Mouse (Mus musculus): Measurements from ENCODE around the gene Crygs. TPM values are rescaled to one million over a fixed set of nuclear protein-coding genes. Genes with fewer than 3 reads are reported as not detected.
"Not testable (repeated sequence)": the region's sequence is repeated elsewhere in the genome, so short reads cannot be mapped to it uniquely, and the experiment has no call there.

The Crygs gene
- polyA plus RNA-seq, 1 experiment from 2014 or later: 0.84 TPM

DNA sequence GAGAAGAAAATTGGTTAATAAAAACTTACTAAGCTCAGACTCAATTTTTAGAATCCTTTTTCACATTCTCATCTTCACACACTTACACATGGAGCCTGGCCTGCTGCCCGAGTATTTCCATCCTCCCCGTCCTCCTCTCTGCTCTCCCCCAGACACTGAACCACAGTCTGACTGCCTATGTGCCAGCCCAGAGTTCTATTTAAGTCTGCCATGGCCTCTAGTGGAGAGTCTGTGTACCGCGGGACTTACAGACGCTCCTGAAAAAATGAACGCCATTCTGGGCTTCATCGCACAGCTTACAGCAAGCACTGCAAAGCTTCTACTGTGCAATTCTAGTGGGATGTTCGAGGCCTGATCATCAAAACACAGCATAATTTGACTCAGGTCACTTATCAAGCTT lies 9.4 kb upstream of the Crygs start:
- no peak overlapping the region for H3K4me3 ChIP-seq
- no peak for DNase-seq (ENCODE audit: low spot score)
- WGBS: 61% methylated on average over 8 of the region's 8 CpGs
- H3K27me3 ChIP-seq (ENCODE audit: insufficient read depth, poor library complexity, severe bottlenecking): no peaks in the 10 kb centered on the region
- no peaks in the 10 kb centered on the region for H3K4me1 ChIP-seq (replicated peaks)
- H3K36me3 ChIP-seq: peaks cover 33% of the 10 kb centered on the region
- H3K9me3 ChIP-seq: no peaks in the 10 kb centered on the region
- H3K27ac ChIP-seq: no peak overlapping the region

DNA sequence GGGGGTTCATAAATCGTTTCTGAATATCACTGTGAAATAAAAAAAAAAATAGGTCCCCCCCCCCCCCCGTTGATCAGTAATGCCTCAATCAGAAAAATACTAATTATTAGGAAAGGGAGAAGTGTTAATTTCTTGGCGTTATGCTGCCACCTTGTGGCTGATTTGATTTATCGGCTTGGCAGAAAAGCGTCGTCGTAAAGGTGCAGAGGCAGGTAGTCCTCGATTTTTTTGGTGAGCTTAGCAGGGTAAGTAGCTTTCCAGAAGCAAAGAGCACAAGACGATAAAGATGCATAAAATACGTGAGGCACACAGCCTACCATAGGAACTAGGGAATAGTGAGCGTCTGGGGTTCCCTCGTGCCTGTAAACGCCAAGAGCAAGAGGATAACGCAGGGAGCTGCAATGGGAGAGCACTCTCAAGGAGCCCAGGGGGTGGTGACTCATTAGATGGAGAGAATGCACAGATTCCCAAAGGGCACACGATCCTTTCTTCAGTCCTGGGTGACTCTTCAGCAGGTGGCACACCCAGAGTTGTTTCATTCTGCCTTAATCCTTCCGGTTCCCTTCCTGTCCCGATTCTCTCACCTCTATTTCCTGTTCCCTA lies 3.8 kb downstream of the Crygs start:
- peak; percentile 45 for DNase-seq (ENCODE audit: low spot score)
- Histone ChIP-seq H3K27me3 (ENCODE audit: insufficient read depth, poor library complexity, severe bottlenecking) (peaks cover 40% of the 10 kb centered on the region), H3K9me3 (no peaks in the 10 kb centered on the region), H3K4me1 (replicated peaks) (no peaks in the 10 kb centered on the region), H3K27ac (no peak overlapping the region), H3K4me3 (no peak overlapping the region), H3K36me3 (no peaks in the 10 kb centered on the region)
- WGBS: 17% methylated on average over 17 of the region's 17 CpGs

DNA sequence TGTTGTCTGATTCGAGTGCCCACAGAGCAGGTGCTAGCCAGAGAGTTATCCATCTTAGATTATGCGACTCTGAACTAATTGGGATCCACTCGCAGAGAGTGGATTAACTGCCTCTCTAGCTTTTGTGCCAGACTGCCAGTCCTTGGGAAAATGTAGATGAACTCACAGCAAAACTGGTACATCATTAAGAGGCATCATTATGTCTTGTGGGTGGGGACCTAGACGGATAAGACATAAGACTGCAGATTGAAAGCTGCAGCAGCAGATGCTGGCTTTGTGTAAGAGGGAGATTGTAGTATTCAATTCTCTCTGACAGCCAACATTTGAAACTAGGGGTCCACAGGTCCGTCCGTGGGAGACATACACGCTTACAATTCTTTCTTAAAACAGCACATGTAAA lies 8.6 kb downstream of the Crygs start:
- H3K9me3 ChIP-seq: no peaks in the 10 kb centered on the region
- no peaks in the 10 kb centered on the region for H3K36me3 ChIP-seq
- H3K27me3 ChIP-seq (ENCODE audit: insufficient read depth, poor library complexity, severe bottlenecking): peaks cover 57% of the 10 kb centered on the region
- peaks cover 24% of the 10 kb centered on the region for H3K4me1 ChIP-seq (replicated peaks)
- no peak overlapping the region for H3K4me3 ChIP-seq
- no peak for DNase-seq (ENCODE audit: low spot score)
- H3K27ac ChIP-seq: no peak overlapping the region
- 87% methylated on average over 7 of the region's 7 CpGs for WGBS

DNA sequence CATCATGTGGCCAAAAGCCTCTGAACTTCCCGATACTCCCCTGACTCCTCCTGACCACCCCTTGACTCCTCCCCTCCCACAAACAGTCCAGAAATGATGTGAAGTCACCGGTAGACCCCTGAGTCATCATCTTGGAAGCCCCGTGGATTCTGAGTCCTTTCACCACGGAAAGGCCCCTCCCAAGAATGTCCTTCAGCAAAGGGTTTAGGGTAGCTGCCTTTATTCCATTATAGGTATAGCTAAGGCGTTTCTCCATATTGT lies 10.6 kb downstream of the Crygs start:
- no peaks in the 10 kb centered on the region for H3K36me3 ChIP-seq
- peaks cover 25% of the 10 kb centered on the region for H3K4me1 ChIP-seq (replicated peaks)
- peak overlapping the region; percentile 72 for H3K27ac ChIP-seq
- H3K27me3 ChIP-seq (ENCODE audit: insufficient read depth, poor library complexity, severe bottlenecking): peaks cover 69% of the 10 kb centered on the region
- H3K4me3 ChIP-seq: 0 out of 2 replicates have a peak overlapping the region, but pooled peaks have one; percentile 9
- no peaks in the 10 kb centered on the region for H3K9me3 ChIP-seq
- 21% methylated on average over 5 of the region's 5 CpGs for WGBS
- no peak for DNase-seq (ENCODE audit: low spot score)

- Histone ChIP-seq H3K27me3 (ENCODE audit: insufficient read depth, poor library complexity, severe bottlenecking) (peaks cover 70% of the 10 kb centered on the region), H3K4me3 (0 out of 2 replicates have a peak overlapping the region, but pooled peaks have one; percentile 9), H3K4me1 (replicated peaks) (peaks cover 30% of the 10 kb centered on the region), H3K27ac (peak overlapping the region; percentile 72), H3K9me3 (no peaks in the 10 kb centered on the region), H3K36me3 (no peaks in the 10 kb centered on the region)
- peak; percentile 77 for DNase-seq (ENCODE audit: low spot score)
- WGBS: 18% methylated on average over 6 of the region's 6 CpGs
Measured at GRCm38 (mm10) chr16:22800026-22800848, 11.1 kb downstream of the Crygs start.

GRCm38 (mm10) chr16:22798520-22798919 lies 12.9 kb downstream of the Crygs start:
- 83% methylated on average over 3 of the region's 3 CpGs for WGBS
- H3K9me3 ChIP-seq: no peaks in the 10 kb centered on the region
- H3K4me1 ChIP-seq (replicated peaks): peaks cover 30% of the 10 kb centered on the region
- no peak overlapping the region for H3K27ac ChIP-seq
- no peak overlapping the region for H3K4me3 ChIP-seq
- H3K27me3 ChIP-seq (ENCODE audit: insufficient read depth, poor library complexity, severe bottlenecking): peaks cover 68% of the 10 kb centered on the region
- H3K36me3 ChIP-seq: no peaks in the 10 kb centered on the region
- DNase-seq (ENCODE audit: low spot score): no peak

DNA sequence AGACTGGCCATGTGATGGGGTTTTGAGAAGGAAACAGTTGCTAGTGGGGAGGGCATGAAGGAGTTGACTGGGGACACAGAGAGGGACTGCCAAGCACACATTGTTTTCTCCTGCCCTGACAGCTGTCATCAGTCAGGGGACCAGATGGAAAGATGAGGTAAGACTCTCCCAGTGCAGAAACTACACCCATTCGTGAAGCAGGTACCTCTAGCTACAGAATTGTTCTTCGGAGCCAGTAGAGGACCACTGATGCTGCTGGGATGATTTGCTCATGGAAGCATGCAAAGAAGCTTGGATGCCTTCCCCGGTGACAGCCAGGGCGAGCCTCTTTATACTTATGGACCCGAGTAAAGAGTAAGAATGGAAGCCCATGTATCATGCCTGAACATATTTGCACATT lies 13.9 kb downstream of the Crygs start:
- WGBS: 81% methylated on average over 5 of the region's 5 CpGs
- no peak overlapping the region for H3K27ac ChIP-seq
- H3K9me3 ChIP-seq: no peaks in the 10 kb centered on the region
- DNase-seq (ENCODE audit: low spot score): no peak
- no peak overlapping the region for H3K4me3 ChIP-seq
- no peaks in the 10 kb centered on the region for H3K36me3 ChIP-seq
- peaks cover 30% of the 10 kb centered on the region for H3K4me1 ChIP-seq (replicated peaks)
- peaks cover 74% of the 10 kb centered on the region for H3K27me3 ChIP-seq (ENCODE audit: insufficient read depth, poor library complexity, severe bottlenecking)

GRCm38 (mm10) chr16:22795497-22795896 lies 15.9 kb downstream of the Crygs start:
- H3K27ac ChIP-seq: no peak overlapping the region
- DNase-seq (ENCODE audit: low spot score): peak; percentile 41
- H3K9me3 ChIP-seq: no peaks in the 10 kb centered on the region
- H3K27me3 ChIP-seq (ENCODE audit: insufficient read depth, poor library complexity, severe bottlenecking): peaks cover 70% of the 10 kb centered on the region
- no peaks in the 10 kb centered on the region for H3K36me3 ChIP-seq
- 58% methylated on average over 3 of the region's 3 CpGs for WGBS
- H3K4me1 ChIP-seq (replicated peaks): peaks cover 34% of the 10 kb centered on the region
- no peak overlapping the region for H3K4me3 ChIP-seq

DNA sequence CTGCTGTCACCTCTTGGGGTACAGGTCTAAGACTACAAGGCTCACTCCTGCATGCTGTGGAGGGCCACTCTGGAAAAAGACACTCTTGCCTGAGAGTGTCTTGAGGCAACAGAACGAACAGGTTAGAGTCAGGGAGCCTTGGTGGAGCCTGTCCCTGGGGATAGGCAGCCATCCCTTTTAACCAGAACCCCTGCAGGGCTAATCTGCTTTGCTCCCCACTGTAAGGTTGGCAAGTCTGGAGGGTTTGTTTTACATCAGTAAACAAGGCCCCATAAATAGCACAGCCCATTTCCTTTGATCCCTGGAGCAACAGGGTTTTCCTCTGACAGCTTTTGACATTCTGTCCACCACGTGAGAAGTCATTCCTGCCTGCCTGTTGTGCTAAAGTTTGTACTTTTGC lies 20.1 kb downstream of the Crygs start:
- no peak overlapping the region for H3K27ac ChIP-seq
- H3K27me3 ChIP-seq (ENCODE audit: insufficient read depth, poor library complexity, severe bottlenecking): peaks cover 40% of the 10 kb centered on the region
- H3K4me3 ChIP-seq: no peak overlapping the region
- no peaks in the 10 kb centered on the region for H3K36me3 ChIP-seq
- 10% methylated on average over 2 of the region's 2 CpGs for WGBS
- H3K4me1 ChIP-seq (replicated peaks): peaks cover 26% of the 10 kb centered on the region
- no peaks in the 10 kb centered on the region for H3K9me3 ChIP-seq
- no peak for DNase-seq (ENCODE audit: low spot score)

DNA sequence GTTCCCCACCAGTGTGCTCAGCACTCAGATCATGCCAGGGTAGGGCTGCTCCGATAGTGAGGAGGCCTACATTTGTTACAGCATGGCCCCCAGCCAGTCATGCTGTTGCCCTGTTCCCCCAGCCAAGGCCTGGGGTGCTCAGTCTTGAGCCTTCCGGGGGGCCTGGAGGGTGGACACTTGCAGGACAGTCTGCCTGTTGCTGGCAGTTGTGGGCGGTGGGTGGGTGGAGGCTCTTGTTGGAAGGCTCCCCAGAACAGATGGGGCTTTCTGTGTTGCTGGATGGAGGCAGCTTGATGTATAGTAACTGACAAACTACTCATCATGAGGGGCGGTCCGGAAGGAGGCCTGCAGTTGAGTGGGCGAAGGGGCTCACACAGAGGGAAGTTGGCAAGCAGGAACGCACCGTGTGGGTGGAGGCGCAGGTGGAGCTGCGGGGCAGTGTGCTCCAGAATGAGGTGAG lies 21.4 kb downstream of the Crygs start:
- H3K27ac ChIP-seq: peak overlapping the region; percentile 35; the same call in 1 of the 2 replicates
- peaks cover 29% of the 10 kb centered on the region for H3K27me3 ChIP-seq (ENCODE audit: insufficient read depth, poor library complexity, severe bottlenecking)
- H3K9me3 ChIP-seq: no peaks in the 10 kb centered on the region
- WGBS: 60% methylated on average over 10 of the region's 10 CpGs
- no peak for DNase-seq (ENCODE audit: low spot score)
- no peaks in the 10 kb centered on the region for H3K36me3 ChIP-seq
- peaks cover 21% of the 10 kb centered on the region for H3K4me1 ChIP-seq (replicated peaks)
- H3K4me3 ChIP-seq: no peak overlapping the region

DNA sequence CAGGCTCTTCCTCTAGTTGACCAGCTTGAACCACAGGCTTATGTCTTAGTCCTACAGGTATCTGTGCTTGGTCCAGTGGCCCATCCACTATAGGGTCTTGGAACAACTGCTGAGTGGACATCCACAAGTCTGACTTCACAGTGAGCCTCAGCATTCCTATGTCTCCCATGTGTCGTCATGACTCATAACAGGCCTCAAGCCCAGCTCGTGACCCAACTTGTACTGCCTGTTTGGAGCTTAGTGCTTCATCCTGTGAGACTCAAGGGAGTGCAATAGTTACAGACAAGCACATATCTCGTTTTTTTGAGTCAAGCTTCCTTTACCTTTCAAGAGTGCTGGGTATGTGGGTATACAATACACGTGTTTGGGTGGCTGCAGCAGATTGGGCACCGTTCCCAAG lies 28.7 kb downstream of the Crygs start:
- WGBS: 84% methylated on average over 5 of the region's 5 CpGs
- H3K4me1 ChIP-seq (replicated peaks): no peaks in the 10 kb centered on the region
- no peaks in the 10 kb centered on the region for H3K36me3 ChIP-seq
- no peak overlapping the region for H3K4me3 ChIP-seq
- H3K27me3 ChIP-seq (ENCODE audit: insufficient read depth, poor library complexity, severe bottlenecking): no peaks in the 10 kb centered on the region
- H3K9me3 ChIP-seq: peaks cover 8% of the 10 kb centered on the region
- H3K27ac ChIP-seq: no peak overlapping the region
- no peak for DNase-seq (ENCODE audit: low spot score)

GRCm38 (mm10) chr16:22779228-22779835 lies 32.0 kb downstream of the Crygs start:
- H3K9me3 ChIP-seq: peaks cover 8% of the 10 kb centered on the region
- WGBS: 87% methylated on average over 3 of the region's 3 CpGs
- DNase-seq (ENCODE audit: low spot score): no peak
- no peak overlapping the region for H3K27ac ChIP-seq
- no peaks in the 10 kb centered on the region for H3K4me1 ChIP-seq (replicated peaks)
- no peak overlapping the region for H3K4me3 ChIP-seq
- no peaks in the 10 kb centered on the region for H3K36me3 ChIP-seq
- H3K27me3 ChIP-seq (ENCODE audit: insufficient read depth, poor library complexity, severe bottlenecking): no peaks in the 10 kb centered on the region

- WGBS: 90% methylated on average over 12 of the region's 12 CpGs
- not testable (repeated sequence) for H3K27ac ChIP-seq; H3K4me3 ChIP-seq; H3K36me3 ChIP-seq; DNase-seq (ENCODE audit: low spot score); H3K27me3 ChIP-seq (ENCODE audit: insufficient read depth, poor library complexity, severe bottlenecking); H3K9me3 ChIP-seq; H3K4me1 ChIP-seq (replicated peaks)
Measured at GRCm38 (mm10) chr16:22778296-22778695, 33.1 kb downstream of the Crygs start.

Data from hindbrain, embryonic 10.5 days (tissue).